ENCODE assay signal across 10 mouse cellular contexts in genomic region chr3:121646364-121647048, GRCm38 (mm10). TPM values are rescaled to one million over a fixed set of nuclear protein-coding genes. Genes with fewer than 3 reads are reported as not detected.
DNase-seq lines count a peak whose midpoint lies in the region; ATAC-seq lines count a peak whose summit lies in the region.
"Had no signal": no experiment of that assay in that cellular context is flagged by ENCODE, and none has a peak within 500 bp of the region (broad histone marks: within the 10 kb centered on the region; RNA-seq: fewer than 3 reads in every experiment).

No protein-coding gene starts in this region.

- H3K4me3 ChIP-seq in heart, embryonic 16.5 days (ENCODE audit: low read length) = no peak overlapping the region
- H3K4me3 ChIP-seq in limb, embryonic 10.5 days = no peak overlapping the region
- no peak overlapping the region for H3K4me3 ChIP-seq in forebrain, embryonic 11.5 days (ENCODE audit: low read depth, low read length)
- H3K4me3 ChIP-seq: limb, embryonic 13.5 days had no signal

- H3K9ac ChIP-seq in heart, embryonic 16.5 days (ENCODE audit: low read length) = no peak overlapping the region
- H3K9ac ChIP-seq in forebrain, embryonic 11.5 days (ENCODE audit: low read length) = no peak overlapping the region
- H3K9ac ChIP-seq: limb, embryonic 13.5 days had no signal

- WGBS in heart, embryonic 16.5 days = 39% methylated on average over 9 of the region's 9 CpGs
- WGBS in limb, embryonic 10.5 days = 56% methylated on average over 9 of the region's 9 CpGs
- WGBS in forebrain, embryonic 11.5 days = 71% methylated on average over 9 of the region's 9 CpGs

- H3K27ac ChIP-seq in heart, embryonic 16.5 days (ENCODE audit: low read length) = peak overlapping the region; percentile 16
- 0 out of 2 replicates have a peak overlapping the region, but pooled peaks have one; percentile 9 for H3K27ac ChIP-seq in limb, embryonic 10.5 days
- H3K27ac ChIP-seq in forebrain, embryonic 11.5 days (ENCODE audit: low read depth, low read length) = no peak overlapping the region
- H3K27ac ChIP-seq: limb, embryonic 13.5 days had no signal

- H3K36me3 ChIP-seq in heart, embryonic 16.5 days (ENCODE audit: control insufficient read depth, insufficient read depth) = no peaks in the 10 kb centered on the region
- H3K36me3 ChIP-seq in limb, embryonic 10.5 days = no peaks in the 10 kb centered on the region
- no peaks in the 10 kb centered on the region for H3K36me3 ChIP-seq in forebrain, embryonic 11.5 days (ENCODE audit: control insufficient read depth, insufficient read depth, low read length)
- H3K36me3 ChIP-seq: limb, embryonic 13.5 days had no signal

- DNase-seq in urinary bladder, postnatal 14 days (ENCODE audit: low spot score) = peak; percentile 59
- DNase-seq in urinary bladder, postnatal 10 days (ENCODE audit: low spot score) = no peak
- DNase-seq in limb, embryonic 10.5 days (ENCODE audit: low spot score) = no peak
- DNase-seq in yolk sac, embryonic 10.5 days (ENCODE audit: low spot score) = peak; percentile 87
- no peak for DNase-seq in thymus, postnatal 4 days
- no peak for DNase-seq in spleen, postnatal 10 days (ENCODE audit: low spot score in 2 of 2)
- no peak for DNase-seq in forebrain, embryonic 11.5 days (ENCODE audit: low spot score)

- H3K4me1 ChIP-seq in heart, embryonic 16.5 days (ENCODE audit: control insufficient read depth, insufficient read depth, low read length) = peaks cover 14% of the 10 kb centered on the region
- H3K4me1 ChIP-seq in limb, embryonic 10.5 days = peaks cover 19% of the 10 kb centered on the region
- H3K4me1 ChIP-seq in forebrain, embryonic 11.5 days (replicated peaks; ENCODE audit: control insufficient read depth, insufficient read depth, low read length) = no peaks in the 10 kb centered on the region

- H3K9me3 ChIP-seq in heart, embryonic 16.5 days (replicated peaks; ENCODE audit: control insufficient read depth, low read length) = no peaks in the 10 kb centered on the region
- H3K9me3 ChIP-seq in limb, embryonic 10.5 days (replicated peaks) = no peaks in the 10 kb centered on the region
- no peaks in the 10 kb centered on the region for H3K9me3 ChIP-seq in forebrain, embryonic 11.5 days (ENCODE audit: control insufficient read depth, low read length)
- H3K9me3 ChIP-seq: limb, embryonic 13.5 days had no signal

- ATAC-seq in heart, embryonic 16.5 days (replicated peaks; ENCODE audit: extremely low read depth, insufficient read depth, low FRiP score) = peak; percentile 39; the same call in 1 of the 2 replicates
- ATAC-seq in forebrain, embryonic 11.5 days (replicated peaks; ENCODE audit: low FRiP score) = no peak
- ATAC-seq: activated CD4-positive, CD25-positive, alpha-beta regulatory T cell, adult 4 months had no signal

- H3K4me2 ChIP-seq in heart, embryonic 16.5 days (ENCODE audit: low read depth, low read length) = no peak overlapping the region
- no peak overlapping the region for H3K4me2 ChIP-seq in forebrain, embryonic 11.5 days (ENCODE audit: low read depth, low read length, severe bottlenecking)
- H3K4me2 ChIP-seq: limb, embryonic 13.5 days had no signal

- H3K27me3 ChIP-seq in heart, embryonic 16.5 days (ENCODE audit: control insufficient read depth, insufficient read depth, low read length) = no peaks in the 10 kb centered on the region
- no peaks in the 10 kb centered on the region for H3K27me3 ChIP-seq in limb, embryonic 10.5 days (ENCODE audit: low read depth, poor library complexity, severe bottlenecking)
- no peaks in the 10 kb centered on the region for H3K27me3 ChIP-seq in forebrain, embryonic 11.5 days (ENCODE audit: control insufficient read depth, insufficient read depth, low read length)
- H3K27me3 ChIP-seq: limb, embryonic 13.5 days had no signal

RNA-seq across cellular contexts. Expression of gene 4930432M17Rik, which starts 24.1 kb away (rescaled TPM):
- not detected in 2 replicates for polyA plus RNA-seq in heart, embryonic 16.5 days (2015; fragmentation: Nextera tagmentation; extraction: Ambion mirVana)
- not detected in 2 replicates for polyA plus RNA-seq in limb, embryonic 10.5 days (2016; fragmentation: Nextera tagmentation; extraction: Ambion mirVana)
- polyA plus RNA-seq in forebrain, embryonic 11.5 days (2014; fragmentation: Nextera tagmentation; extraction: Ambion mirVana) = not detected in 2 replicates
- polyA plus RNA-seq: activated CD4-positive, CD25-positive, alpha-beta regulatory T cell, adult 4 months; limb, embryonic 13.5 days had no signal

Comparison
In these comparisons a context has a peak if more than half of its experiments do, and no peak if none do; other contexts are left out.
1. DNase-seq: peak in urinary bladder, postnatal 14 days (single experiment) and yolk sac, embryonic 10.5 days (single experiment); none in urinary bladder, postnatal 10 days (single experiment), limb, embryonic 10.5 days (single experiment), thymus, postnatal 4 days (single experiment), spleen, postnatal 10 days (0 of 2) and forebrain, embryonic 11.5 days (single experiment).